ENCODE assay signal across 24 mouse cellular contexts in the genomic region with DNA sequence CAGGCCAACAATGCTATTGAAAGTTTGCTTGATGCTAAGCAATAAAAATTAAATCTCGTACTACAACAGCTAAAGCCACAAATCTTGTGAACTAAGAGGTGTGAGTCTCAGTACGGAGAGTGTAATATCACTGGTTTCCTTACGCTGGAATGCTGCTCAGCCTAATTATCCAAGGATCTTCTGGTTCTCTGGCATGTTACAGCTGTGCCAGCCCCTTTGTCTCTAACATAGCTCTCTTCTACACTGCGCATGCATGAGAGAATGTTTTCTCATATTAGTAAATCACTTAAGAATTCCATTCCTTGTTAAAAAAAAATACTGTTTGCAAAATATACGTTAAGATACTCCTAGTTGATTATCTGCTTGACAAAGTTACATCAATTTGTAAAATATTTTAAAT.
DNase-seq lines count a peak whose midpoint lies in the region; ATAC-seq lines count a peak whose summit lies in the region.
"Had no signal": no experiment of that assay in that cellular context is flagged by ENCODE, and none has a peak within 500 bp of the region (broad histone marks: within the 10 kb centered on the region; RNA-seq: fewer than 3 reads in every experiment).

No protein-coding gene starts in this region.

- no peaks in the 10 kb centered on the region for H3K27me3 ChIP-seq in embryonic facial prominence, embryonic 14.5 days (replicated peaks; ENCODE audit: control insufficient read depth, insufficient read depth, low read length)
- no peaks in the 10 kb centered on the region for H3K27me3 ChIP-seq in embryonic facial prominence, embryonic 10.5 days (replicated peaks; ENCODE audit: low read depth, poor library complexity, severe bottlenecking)
- H3K27me3 ChIP-seq in heart, embryonic 14.5 days (ENCODE audit: control insufficient read depth, insufficient read depth, low read length): no peaks in the 10 kb centered on the region
- H3K27me3 ChIP-seq in midbrain, embryonic 14.5 days (ENCODE audit: control insufficient read depth, insufficient read depth, low read length): no peaks in the 10 kb centered on the region
- H3K27me3 ChIP-seq in midbrain, embryonic 16.5 days (ENCODE audit: control insufficient read depth, insufficient read depth, low read depth, low read length): no peaks in the 10 kb centered on the region
- H3K27me3 ChIP-seq: embryonic facial prominence, embryonic 15.5 days; hindbrain, embryonic 15.5 days had no signal

- ATAC-seq in embryonic facial prominence, embryonic 14.5 days (ENCODE audit: low read depth): no peak
- ATAC-seq in heart, embryonic 14.5 days (ENCODE audit: insufficient number of reproducible peaks, insufficient read depth, low FRiP score, low read depth): no peak
- ATAC-seq in midbrain, embryonic 14.5 days (ENCODE audit: low FRiP score, low TSS enrichment): no peak
- no peak for ATAC-seq in midbrain, embryonic 16.5 days
- ATAC-seq: CD4-positive, CD25-positive, alpha-beta regulatory T cell, adult 4 months; intestine, embryonic 16.5 days had no signal

- DNase-seq in embryonic facial prominence, embryonic 14.5 days (ENCODE audit: low spot score): peak; percentile 19
- DNase-seq in embryonic facial prominence, embryonic 10.5 days (ENCODE audit: low spot score): no peak
- no peak for DNase-seq in heart, postnatal 36 days
- peak; percentile 18 for DNase-seq in midbrain, embryonic 14.5 days
- no peak for DNase-seq in c-Kit-positive CD71-positive TER-119-positive erythroid progenitor cells, embryonic 14.5 days (ENCODE audit: low spot score)
- DNase-seq: adrenal gland, postnatal 10 days; B cell, adult 2 months; cerebellum, adult 18-20 months; cerebellum, adult 9-11 months; cerebellum, postnatal 36 days; gastrocnemius, adult 2 months; gastrocnemius, postnatal 25 days; heart, adult 11 months; kidney, adult 2 months had no signal

- intact Hi-C loops in heart, postnatal 36 days (cut with DNase I): no loop called here

- H3K9me3 ChIP-seq in embryonic facial prominence, embryonic 14.5 days (ENCODE audit: control insufficient read depth, low read length): no peaks in the 10 kb centered on the region
- H3K9me3 ChIP-seq in embryonic facial prominence, embryonic 10.5 days: no peaks in the 10 kb centered on the region
- H3K9me3 ChIP-seq in heart, embryonic 14.5 days (ENCODE audit: control insufficient read depth, low read length): no peaks in the 10 kb centered on the region
- H3K9me3 ChIP-seq in midbrain, embryonic 14.5 days (ENCODE audit: control insufficient read depth, low read length): no peaks in the 10 kb centered on the region
- no peaks in the 10 kb centered on the region for H3K9me3 ChIP-seq in midbrain, embryonic 16.5 days (replicated peaks; ENCODE audit: control insufficient read depth, low read length, poor library complexity, severe bottlenecking)
- H3K9me3 ChIP-seq: embryonic facial prominence, embryonic 15.5 days; forebrain, embryonic 10.5 days; G1E; hindbrain, embryonic 15.5 days had no signal

- no peak overlapping the region for H3K9ac ChIP-seq in embryonic facial prominence, embryonic 14.5 days (ENCODE audit: low read depth, low read length)
- H3K9ac ChIP-seq in heart, embryonic 14.5 days (ENCODE audit: low read length): no peak overlapping the region
- H3K9ac ChIP-seq in midbrain, embryonic 14.5 days (replicated peaks; ENCODE audit: low read length): no peak overlapping the region
- H3K9ac ChIP-seq in midbrain, embryonic 16.5 days (ENCODE audit: low read depth, low read length): no peak overlapping the region
- H3K9ac ChIP-seq: embryonic facial prominence, embryonic 15.5 days; hindbrain, embryonic 15.5 days had no signal

- no peak overlapping the region for H3K4me2 ChIP-seq in embryonic facial prominence, embryonic 14.5 days (ENCODE audit: low read depth, low read length)
- H3K4me2 ChIP-seq in heart, embryonic 14.5 days (ENCODE audit: low read length): peak overlapping the region; percentile 21
- H3K4me2 ChIP-seq in midbrain, embryonic 14.5 days (ENCODE audit: low read length): no peak overlapping the region
- no peak overlapping the region for H3K4me2 ChIP-seq in midbrain, embryonic 16.5 days (ENCODE audit: low read length)
- H3K4me2 ChIP-seq: embryonic facial prominence, embryonic 15.5 days; heart, embryonic 11.5 days; hindbrain, embryonic 15.5 days had no signal

- H3K36me3 ChIP-seq in embryonic facial prominence, embryonic 14.5 days (ENCODE audit: control insufficient read depth, insufficient read depth, low read length): no peaks in the 10 kb centered on the region
- no peaks in the 10 kb centered on the region for H3K36me3 ChIP-seq in embryonic facial prominence, embryonic 10.5 days (replicated peaks)
- H3K36me3 ChIP-seq in heart, embryonic 14.5 days (ENCODE audit: control insufficient read depth, insufficient read depth, low read length): no peaks in the 10 kb centered on the region
- no peaks in the 10 kb centered on the region for H3K36me3 ChIP-seq in midbrain, embryonic 14.5 days (ENCODE audit: control insufficient read depth, insufficient read depth, low read length)
- H3K36me3 ChIP-seq in midbrain, embryonic 16.5 days (ENCODE audit: control insufficient read depth, insufficient read depth, low read length): no peaks in the 10 kb centered on the region
- H3K36me3 ChIP-seq: embryonic facial prominence, embryonic 15.5 days; forebrain, embryonic 10.5 days; G1E; hindbrain, embryonic 15.5 days had no signal

- WGBS in embryonic facial prominence, embryonic 14.5 days: 60% methylated on average over 5 of the region's 5 CpGs
- WGBS in embryonic facial prominence, embryonic 10.5 days: 78% methylated on average over 5 of the region's 5 CpGs
- 70% methylated on average over 5 of the region's 5 CpGs for WGBS in heart, embryonic 14.5 days
- 75% methylated on average over 5 of the region's 5 CpGs for WGBS in midbrain, embryonic 14.5 days
- 67% methylated on average over 5 of the region's 5 CpGs for WGBS in midbrain, embryonic 16.5 days

- H3K4me1 ChIP-seq in embryonic facial prominence, embryonic 14.5 days (ENCODE audit: control insufficient read depth, insufficient read depth, low read length): no peaks in the 10 kb centered on the region
- no peaks in the 10 kb centered on the region for H3K4me1 ChIP-seq in embryonic facial prominence, embryonic 10.5 days
- H3K4me1 ChIP-seq in heart, embryonic 14.5 days (ENCODE audit: control insufficient read depth in 2 of 2, insufficient read depth in 2 of 2, low read length in 2 of 2): peaks cover 6 to 15% of the 10 kb centered on the region in 2 experiments
- peaks cover 9% of the 10 kb centered on the region; the same call in 1 of the 2 replicates for H3K4me1 ChIP-seq in midbrain, embryonic 14.5 days (ENCODE audit: control insufficient read depth, insufficient read depth, low read length)
- H3K4me1 ChIP-seq in midbrain, embryonic 16.5 days (ENCODE audit: control insufficient read depth, insufficient read depth, low read length): peaks cover 10% of the 10 kb centered on the region; the same call in 1 of the 2 replicates
- H3K4me1 ChIP-seq: embryonic facial prominence, embryonic 15.5 days had no signal

- H3K27ac ChIP-seq in embryonic facial prominence, embryonic 14.5 days (replicated peaks; ENCODE audit: low read depth, low read length): no peak overlapping the region
- no peak overlapping the region for H3K27ac ChIP-seq in embryonic facial prominence, embryonic 10.5 days (replicated peaks)
- no peak overlapping the region; a peak in 1 of 4 replicates for H3K27ac ChIP-seq in heart, embryonic 14.5 days (replicated peaks in 1 of 2; ENCODE audit: control insufficient read depth in 1 of 2, insufficient read depth in 1 of 2, low read depth in 2 of 2, low read length in 2 of 2)
- H3K27ac ChIP-seq in midbrain, embryonic 14.5 days (replicated peaks; ENCODE audit: low read depth, low read length): no peak overlapping the region
- no peak overlapping the region for H3K27ac ChIP-seq in midbrain, embryonic 16.5 days (ENCODE audit: low read length)
- H3K27ac ChIP-seq: embryonic facial prominence, embryonic 15.5 days; forebrain, embryonic 10.5 days; gastrocnemius, adult 2 months; hindbrain, embryonic 15.5 days had no signal

- H3K4me3 ChIP-seq in embryonic facial prominence, embryonic 14.5 days (ENCODE audit: low read depth, low read length): no peak overlapping the region
- H3K4me3 ChIP-seq in embryonic facial prominence, embryonic 10.5 days: no peak overlapping the region
- no peak overlapping the region for H3K4me3 ChIP-seq in heart, embryonic 14.5 days (ENCODE audit: control insufficient read depth in 1 of 2, insufficient read depth in 1 of 2, low read depth in 1 of 2, low read length in 2 of 2)
- no peak overlapping the region for H3K4me3 ChIP-seq in midbrain, embryonic 14.5 days (replicated peaks; ENCODE audit: low read depth, low read length)
- no peak overlapping the region for H3K4me3 ChIP-seq in midbrain, embryonic 16.5 days (ENCODE audit: low read depth, low read length)
- H3K4me3 ChIP-seq: embryonic facial prominence, embryonic 15.5 days; erythroblast, embryonic 14.5 days; forebrain, embryonic 10.5 days; gastrocnemius, adult 2 months; hindbrain, embryonic 15.5 days had no signal

Comparison
In these comparisons a context has a peak if more than half of its experiments do, and no peak if none do; other contexts are left out.
1. DNase-seq: peak in embryonic facial prominence, embryonic 14.5 days (single experiment) and midbrain, embryonic 14.5 days (single experiment); none in embryonic facial prominence, embryonic 10.5 days (single experiment), heart, postnatal 36 days (0 of 2) and c-Kit-positive CD71-positive TER-119-positive erythroid progenitor cells, embryonic 14.5 days (single experiment).